Mouse (Mus musculus): ENCODE data around the gene Tspan9. TPM values are rescaled to one million over a fixed set of nuclear protein-coding genes. Genes with fewer than 3 reads are reported as not detected.

The Tspan9 gene
- polyA plus RNA-seq, 1 experiment from 2014 or later, result 156 TPM

DNA sequence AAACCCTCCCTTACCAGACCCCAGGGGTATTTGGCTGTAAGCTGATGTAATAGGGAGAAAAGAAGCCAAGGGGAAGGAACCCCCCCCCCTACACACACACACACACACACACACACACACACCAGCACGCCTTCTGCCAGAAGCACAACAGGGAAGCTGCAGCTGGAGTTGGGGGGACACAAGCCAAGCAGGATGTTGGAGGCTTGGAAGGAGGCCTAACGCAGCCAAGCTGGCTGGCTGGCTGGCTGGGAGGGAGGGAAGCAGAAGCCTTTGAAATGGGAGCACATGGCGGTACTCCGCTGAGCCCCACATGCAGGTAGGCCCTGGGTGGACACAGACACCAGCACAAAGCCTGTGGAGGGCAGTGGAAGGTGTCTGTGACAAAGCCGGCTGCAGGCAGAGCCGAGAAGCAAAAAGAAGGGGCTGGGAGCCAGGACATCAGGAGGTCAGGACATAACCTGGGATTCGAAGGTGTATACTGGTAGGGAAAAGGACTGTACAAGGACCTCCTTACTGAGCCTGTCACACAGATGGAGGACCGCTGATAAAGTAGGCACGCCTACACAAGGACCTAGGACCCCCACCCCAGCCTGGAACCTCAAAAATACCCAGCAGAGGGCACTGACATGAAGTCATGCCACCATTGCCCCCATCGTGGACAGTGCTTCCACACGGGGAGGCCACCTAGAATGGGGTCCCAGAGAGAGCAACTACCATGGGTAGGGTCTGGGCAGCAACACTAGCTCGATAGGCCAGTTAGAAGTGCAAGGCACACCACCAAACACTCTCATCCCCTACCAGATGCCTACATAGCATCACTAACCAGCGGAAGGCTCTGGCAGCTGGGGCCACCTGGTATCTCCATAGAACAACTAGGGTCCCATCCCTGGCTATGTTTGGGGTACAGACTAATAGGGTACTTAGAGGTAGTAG is 53.4 kb downstream of the Tspan9 start:
- 59% methylated on average over 13 of the region's 13 CpGs for WGBS
- ATAC-seq (ENCODE audit: insufficient number of reproducible peaks, low FRiP score, low TSS enrichment, low read depth), result peak; percentile 65
- peak overlapping the region; percentile 85 for H3K27ac ChIP-seq (replicated peaks)
- peaks cover 79% of the 10 kb centered on the region for H3K4me1 ChIP-seq
- H3K36me3 ChIP-seq, result no peaks in the 10 kb centered on the region
- H3K9me3 ChIP-seq (replicated peaks), result no peaks in the 10 kb centered on the region
- no peak overlapping the region for H3K9ac ChIP-seq
- no peaks in the 10 kb centered on the region for H3K27me3 ChIP-seq
- no peak overlapping the region for H3K4me3 ChIP-seq (replicated peaks)
- H3K4me2 ChIP-seq (replicated peaks), result no peak overlapping the region

DNA sequence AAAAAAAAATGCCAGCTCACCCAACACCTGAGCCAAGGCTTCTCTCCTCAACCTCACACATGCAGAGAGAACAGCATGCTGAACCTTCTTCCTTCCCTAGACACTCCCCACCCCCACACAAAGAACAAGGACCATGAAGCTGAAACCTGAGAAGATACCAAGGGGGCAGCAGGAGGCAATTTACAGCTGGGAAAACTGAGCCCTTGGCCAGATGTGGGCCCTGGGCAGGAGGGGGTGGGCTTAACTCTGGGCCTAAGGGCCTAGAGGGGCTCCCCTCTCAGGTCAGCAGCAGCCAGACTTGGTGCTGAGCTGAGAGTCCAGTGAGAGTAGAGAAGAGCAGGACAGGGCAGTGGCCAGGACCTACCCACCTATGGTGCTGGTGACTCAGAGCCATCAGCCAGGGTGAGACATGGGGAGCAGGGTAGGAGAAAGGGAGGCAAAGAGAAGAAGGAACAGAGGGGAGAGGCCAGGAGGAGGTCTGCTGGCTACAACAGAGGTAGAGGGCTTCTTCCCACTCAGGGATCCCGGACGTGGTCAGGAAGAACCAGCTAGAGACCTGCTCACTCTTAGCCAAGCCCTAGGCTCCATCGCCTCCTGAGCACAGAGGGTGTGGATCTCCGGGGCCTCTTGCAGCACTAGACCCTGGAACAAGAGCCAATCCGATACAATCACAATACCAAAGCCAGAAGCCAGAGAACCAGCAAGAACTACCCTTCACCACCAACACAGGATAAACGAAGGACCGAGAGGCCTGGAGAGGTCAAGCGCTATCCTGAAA is 54.5 kb downstream of the Tspan9 start:
- WGBS, result 60% methylated on average over 8 of the region's 8 CpGs
- no peak overlapping the region for H3K9ac ChIP-seq
- ATAC-seq (ENCODE audit: insufficient number of reproducible peaks, low FRiP score, low TSS enrichment, low read depth), result no peak
- peak overlapping the region; percentile 85 for H3K27ac ChIP-seq (replicated peaks)
- no peaks in the 10 kb centered on the region for H3K36me3 ChIP-seq
- H3K4me1 ChIP-seq, result peaks cover 77% of the 10 kb centered on the region
- H3K27me3 ChIP-seq, result no peaks in the 10 kb centered on the region
- no peak overlapping the region for H3K4me2 ChIP-seq (replicated peaks)
- H3K9me3 ChIP-seq (replicated peaks), result no peaks in the 10 kb centered on the region
- no peak overlapping the region for H3K4me3 ChIP-seq (replicated peaks)

DNA sequence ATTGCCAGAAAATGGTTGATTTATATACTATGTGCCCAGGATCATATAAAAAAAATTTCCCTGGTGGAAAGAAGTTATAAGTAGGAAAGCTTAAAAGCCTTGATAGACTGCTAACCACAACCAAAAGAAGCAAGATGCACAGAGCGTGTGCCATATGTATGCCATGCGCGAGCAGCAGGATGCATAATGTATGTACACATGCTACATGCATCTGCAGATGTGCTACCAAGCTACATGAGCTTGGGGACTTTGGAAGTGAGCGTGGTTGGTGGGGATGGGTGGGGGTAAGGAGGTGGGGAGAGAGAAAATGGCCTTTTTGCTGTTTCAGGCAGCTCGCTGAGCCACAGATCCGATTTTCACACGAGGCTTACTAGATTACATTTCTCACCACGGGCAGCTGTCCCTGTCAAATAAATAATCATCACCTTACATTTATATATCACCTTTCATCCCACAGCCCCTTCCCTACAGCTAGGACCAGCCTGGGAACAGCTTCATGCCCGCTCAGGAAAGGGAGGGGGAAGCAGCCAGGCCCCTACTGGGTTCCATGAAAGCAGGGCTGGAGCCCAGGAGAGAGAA is 57.8 kb downstream of the Tspan9 start:
- 43% methylated on average over 9 of the region's 9 CpGs for WGBS
- no peaks in the 10 kb centered on the region for H3K9me3 ChIP-seq (replicated peaks)
- H3K27me3 ChIP-seq, result no peaks in the 10 kb centered on the region
- H3K9ac ChIP-seq, result no peak overlapping the region
- peak overlapping the region; percentile 30; the same call in 1 of the 2 replicates for H3K27ac ChIP-seq (replicated peaks)
- H3K4me3 ChIP-seq (replicated peaks), result no peak overlapping the region
- H3K4me2 ChIP-seq (replicated peaks), result no peak overlapping the region
- ATAC-seq (ENCODE audit: insufficient number of reproducible peaks, low FRiP score, low TSS enrichment, low read depth), result no peak
- peaks cover 19% of the 10 kb centered on the region; the same call in 1 of the 2 replicates for H3K36me3 ChIP-seq
- peaks cover 52% of the 10 kb centered on the region for H3K4me1 ChIP-seq

DNA sequence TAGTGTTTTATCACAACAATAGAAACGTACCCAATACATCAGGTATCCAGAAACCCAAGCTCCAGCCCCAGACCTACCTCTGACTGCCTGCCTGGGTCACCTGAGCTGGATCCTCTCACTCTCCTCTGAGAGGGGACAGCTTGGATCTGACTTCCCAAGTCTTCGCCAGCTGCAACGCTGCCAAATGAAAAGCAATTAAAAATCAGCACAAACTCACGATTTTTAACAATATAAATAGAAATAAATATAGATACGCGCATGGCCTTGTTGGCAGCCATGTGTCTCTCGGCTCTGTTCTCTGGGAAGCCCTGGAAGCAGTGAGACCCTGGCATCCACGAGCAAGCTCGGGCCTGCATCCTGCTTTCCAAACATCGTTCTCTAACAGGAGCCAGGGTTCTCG is 60.1 kb downstream of the Tspan9 start:
- ATAC-seq (ENCODE audit: insufficient number of reproducible peaks, low FRiP score, low TSS enrichment, low read depth), result no peak

DNA sequence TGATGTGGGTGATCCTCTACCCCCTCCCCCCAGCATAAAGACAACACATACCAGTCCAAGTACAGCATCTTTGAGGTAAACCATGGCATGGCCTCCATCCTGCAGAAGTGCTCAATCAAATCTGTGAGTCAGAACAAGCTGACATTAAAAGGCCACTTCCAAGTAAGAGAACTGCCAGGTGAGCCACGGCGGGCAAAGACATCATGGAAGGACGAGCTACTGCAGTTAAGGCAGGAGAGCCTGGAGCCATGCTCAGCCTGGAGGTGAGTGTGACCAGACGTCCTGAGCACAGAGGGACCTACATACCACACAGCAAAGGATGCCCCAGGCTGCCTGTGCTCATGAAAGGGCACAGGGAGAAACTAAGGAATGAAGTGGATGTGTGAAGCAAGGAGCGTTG is 61.6 kb downstream of the Tspan9 start:
- Histone ChIP-seq H3K4me2 (replicated peaks) (no peak overlapping the region), H3K4me1 (peaks cover 52% of the 10 kb centered on the region), H3K36me3 (peaks cover 19% of the 10 kb centered on the region; the same call in 1 of the 2 replicates), H3K4me3 (replicated peaks) (no peak overlapping the region), H3K9ac (no peak overlapping the region), H3K27ac (replicated peaks) (no peak overlapping the region), H3K9me3 (replicated peaks) (no peaks in the 10 kb centered on the region), H3K27me3 (no peaks in the 10 kb centered on the region)
- no peak for ATAC-seq (ENCODE audit: insufficient number of reproducible peaks, low FRiP score, low TSS enrichment, low read depth)
- 80% methylated on average over 5 of the region's 5 CpGs for WGBS

More for the DNA sequence above, 60.1 kb downstream of the Tspan9 start:
- Histone ChIP-seq H3K9me3 (replicated peaks) (no peaks in the 10 kb centered on the region), H3K4me1 (peaks cover 50% of the 10 kb centered on the region), H3K4me2 (replicated peaks) (no peak overlapping the region), H3K27ac (replicated peaks) (no peak overlapping the region), H3K4me3 (replicated peaks) (no peak overlapping the region), H3K27me3 (no peaks in the 10 kb centered on the region), H3K36me3 (peaks cover 19% of the 10 kb centered on the region; the same call in 1 of the 2 replicates), H3K9ac (no peak overlapping the region)
- 60% methylated on average over 11 of the region's 11 CpGs for WGBS

DNA sequence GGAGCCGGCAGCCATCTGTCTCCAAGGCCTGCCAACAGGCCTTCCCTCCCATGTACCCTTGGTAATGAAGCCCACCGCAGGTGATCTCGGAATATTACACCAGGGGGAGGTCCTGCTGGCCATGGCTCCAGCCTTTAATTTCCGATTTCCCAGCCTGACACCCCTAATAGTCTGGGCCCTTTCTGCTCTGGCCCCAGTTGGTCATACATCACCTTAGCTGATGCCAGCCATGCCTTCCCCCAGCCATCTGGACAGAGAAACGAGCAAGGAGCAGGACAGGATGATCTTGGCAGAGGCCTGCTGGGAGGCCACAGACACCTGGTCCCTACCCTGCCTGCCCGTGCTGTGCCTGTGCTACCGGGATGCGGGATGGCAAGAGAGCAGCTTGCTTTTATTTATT is 62.1 kb downstream of the Tspan9 start:
- WGBS, result 91% methylated on average over 8 of the region's 8 CpGs

DNA sequence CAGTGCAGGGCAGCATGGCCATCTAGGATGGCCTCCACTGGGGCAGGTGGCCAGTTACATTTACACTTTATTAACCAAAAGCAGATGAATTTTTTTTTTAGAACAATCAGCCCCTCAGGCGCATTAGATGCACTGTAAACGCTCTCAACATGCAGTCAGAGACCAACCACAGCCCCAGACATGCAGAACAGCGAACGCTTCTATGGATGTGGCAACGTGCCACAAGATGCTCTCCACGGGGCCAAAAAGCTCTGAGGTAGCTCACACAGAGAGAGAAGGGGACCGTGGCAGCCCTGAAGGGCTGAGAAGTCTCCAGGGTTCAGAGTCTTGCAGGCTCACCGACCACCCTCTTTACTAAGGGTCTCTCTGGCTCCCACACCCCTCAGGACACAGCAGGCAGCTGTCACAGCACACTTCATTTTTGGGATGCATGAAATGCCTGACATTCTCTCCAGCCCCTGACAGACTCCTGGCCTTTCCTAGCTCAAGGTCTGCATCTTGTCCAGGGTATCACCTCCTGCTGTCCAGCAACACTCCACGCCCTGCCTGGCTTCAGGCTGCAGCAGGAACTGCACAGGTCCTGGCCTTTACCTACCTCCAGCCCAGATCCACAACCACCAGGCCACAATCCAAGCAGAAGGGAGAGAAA is 63.7 kb downstream of the Tspan9 start:
- H3K4me2 ChIP-seq (replicated peaks), result no peak overlapping the region
- no peak overlapping the region for H3K4me3 ChIP-seq (replicated peaks)
- peaks cover 54% of the 10 kb centered on the region for H3K4me1 ChIP-seq
- ATAC-seq (ENCODE audit: insufficient number of reproducible peaks, low FRiP score, low TSS enrichment, low read depth), result no peak
- no peaks in the 10 kb centered on the region for H3K9me3 ChIP-seq (replicated peaks)
- no peaks in the 10 kb centered on the region for H3K27me3 ChIP-seq
- H3K9ac ChIP-seq, result no peak overlapping the region
- 38% methylated on average over 9 of the region's 9 CpGs for WGBS
- peaks cover 19% of the 10 kb centered on the region; the same call in 1 of the 2 replicates for H3K36me3 ChIP-seq
- H3K27ac ChIP-seq (replicated peaks), result peak overlapping the region; percentile 48; the same call in 1 of the 2 replicates

More for the DNA sequence above, 62.1 kb downstream of the Tspan9 start:
- Histone ChIP-seq H3K9me3 (replicated peaks) (no peaks in the 10 kb centered on the region), H3K36me3 (peaks cover 19% of the 10 kb centered on the region; the same call in 1 of the 2 replicates), H3K4me1 (peaks cover 52% of the 10 kb centered on the region), H3K27ac (replicated peaks) (no peak overlapping the region), H3K9ac (no peak overlapping the region), H3K4me3 (replicated peaks) (no peak overlapping the region), H3K27me3 (no peaks in the 10 kb centered on the region), H3K4me2 (replicated peaks) (no peak overlapping the region)
- no peak for ATAC-seq (ENCODE audit: insufficient number of reproducible peaks, low FRiP score, low TSS enrichment, low read depth)

DNA sequence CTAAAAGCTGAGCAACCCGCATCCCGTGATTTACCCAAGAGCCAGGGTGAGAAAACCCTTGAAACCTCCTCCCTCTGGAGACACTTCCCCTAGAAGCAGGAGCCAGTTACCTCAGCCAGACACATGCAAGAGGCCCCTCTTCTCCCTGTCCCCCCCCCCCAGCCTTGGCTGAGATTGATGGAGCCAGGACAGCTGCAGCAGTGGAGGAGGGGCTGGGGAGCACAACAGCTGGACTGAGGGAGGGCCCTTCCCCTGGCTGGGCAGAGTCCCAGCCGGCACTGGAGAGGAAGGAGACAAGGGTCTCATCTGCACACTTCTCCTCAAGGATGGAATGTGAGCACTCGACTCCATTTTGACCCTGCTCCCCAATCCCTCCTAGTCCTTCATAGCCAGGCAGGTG is 64.9 kb downstream of the Tspan9 start:
- WGBS, result 44% methylated on average over 4 of the region's 4 CpGs
- Histone ChIP-seq H3K27ac (replicated peaks) (peak overlapping the region; percentile 49; the same call in 1 of the 2 replicates), H3K27me3 (no peaks in the 10 kb centered on the region), H3K4me3 (replicated peaks) (no peak overlapping the region), H3K9me3 (replicated peaks) (no peaks in the 10 kb centered on the region), H3K9ac (no peak overlapping the region), H3K4me1 (peaks cover 65% of the 10 kb centered on the region), H3K4me2 (replicated peaks) (no peak overlapping the region), H3K36me3 (peaks cover 19% of the 10 kb centered on the region; the same call in 1 of the 2 replicates)
- ATAC-seq (ENCODE audit: insufficient number of reproducible peaks, low FRiP score, low TSS enrichment, low read depth), result peak; percentile 72

DNA sequence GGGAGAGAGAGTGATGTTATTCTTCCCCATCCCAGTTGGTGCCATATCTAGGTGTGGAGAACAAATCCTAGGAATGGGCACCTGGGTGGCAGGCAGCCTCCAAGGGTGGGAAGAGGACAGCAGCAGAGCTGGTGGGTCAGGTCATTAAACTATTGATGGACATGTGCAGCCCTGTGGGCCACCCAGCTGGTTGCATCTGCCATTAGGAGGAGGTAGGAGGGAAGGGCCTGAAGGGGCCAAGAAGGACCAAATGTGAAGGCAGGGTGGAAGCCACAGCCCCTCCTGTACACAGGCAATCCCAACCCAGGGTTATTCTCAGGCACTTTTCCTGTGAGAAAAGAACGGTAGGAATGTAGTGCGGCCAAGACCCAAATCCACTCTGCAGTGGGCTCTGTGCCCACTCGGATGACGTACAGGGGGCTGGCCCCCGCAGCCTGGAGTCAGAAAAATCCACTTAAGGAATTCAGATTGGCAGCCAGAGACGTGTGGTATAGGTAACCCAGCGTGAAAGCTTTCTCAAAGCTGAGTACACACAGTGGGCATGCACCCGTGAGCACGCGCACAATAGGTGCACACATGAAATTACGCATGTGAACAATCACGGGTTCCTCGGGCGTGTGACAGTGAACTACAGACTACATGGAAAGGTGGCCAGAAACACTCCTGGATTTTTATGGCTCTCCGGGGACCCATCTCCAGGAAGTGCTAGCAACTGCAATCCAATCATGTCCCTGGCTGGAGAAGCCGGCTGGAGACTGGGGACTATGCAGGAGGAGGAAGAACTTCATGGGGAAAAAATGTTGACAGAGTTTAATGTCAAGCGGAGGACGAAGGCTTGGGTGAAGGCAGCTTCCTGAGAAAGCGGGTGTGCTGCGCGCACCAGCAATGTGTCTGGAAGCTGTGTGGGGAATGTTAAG is 67.0 kb downstream of the Tspan9 start:
- 63% methylated on average over 21 of the region's 21 CpGs for WGBS
- ATAC-seq (ENCODE audit: insufficient number of reproducible peaks, low FRiP score, low TSS enrichment, low read depth), result peak; percentile 35; the same call in 1 of the 2 replicates

More for the DNA sequence above, 67.0 kb downstream of the Tspan9 start:
- Histone ChIP-seq H3K4me2 (replicated peaks) (no peak overlapping the region), H3K36me3 (0 out of 2 replicates have a peak, but pooled peaks cover 3% of the 10 kb centered on the region), H3K4me1 (peaks cover 69% of the 10 kb centered on the region), H3K4me3 (replicated peaks) (no peak overlapping the region), H3K27me3 (no peaks in the 10 kb centered on the region), H3K9me3 (replicated peaks) (no peaks in the 10 kb centered on the region), H3K27ac (replicated peaks) (peak overlapping the region; percentile 68), H3K9ac (no peak overlapping the region)

All from embryonic facial prominence, embryonic 15.5 days (tissue).